Mouse (Mus musculus) embryonic facial prominence, embryonic 11.5 days (tissue): Measurements from ENCODE around the gene Pigf. TPM values are rescaled to one million over a fixed set of nuclear protein-coding genes. Genes with fewer than 3 reads are reported as not detected.
A peak's percentile ranks its signal among the peaks of the same experiment; 100 is the strongest.
"Not testable (repeated sequence)": the region's sequence is repeated elsewhere in the genome, so short reads cannot be mapped to it uniquely, and the experiment has no call there.

Experiments used
- ATAC-seq: fragments of 200-750 bp; cut with Nextera tagmentation; replicated peaks from 2 replicates; pipeline ENCODE4 v1.8.0; 2017; ENCODE audit warnings: low read depth; ENCODE audit not compliant: insufficient number of reproducible peaks, low FRiP score, low TSS enrichment
- DNase-seq: peaks from one replicate; pipeline ENCODE4 v3.0.0-alpha.2; 2015; ENCODE audit warnings: low spot score
- H3K27ac ChIP-seq: fragments of 300-500 bp; sonication (generic); replicated peaks from 2 replicates; pipeline ENCODE4 v1.5.1; 2014; ENCODE audit warnings: mild to moderate bottlenecking, low read depth, low read length, control low read depth
- H3K27me3 ChIP-seq: fragments of 300-500 bp; sonication (generic); 2 replicates; pipeline ENCODE4 v1.6.1; 2014; ENCODE audit warnings: mild to moderate bottlenecking, low read length, moderate library complexity, mixed read lengths; ENCODE audit not compliant: control insufficient read depth, insufficient read depth
- H3K36me3 ChIP-seq: fragments of 300-500 bp; sonication (generic); replicated peaks from 2 replicates; pipeline ENCODE4 v1.6.1; 2014; ENCODE audit warnings: low read depth, mild to moderate bottlenecking, low read length, moderate library complexity, mixed read lengths; ENCODE audit not compliant: control insufficient read depth, insufficient read depth
- H3K4me1 ChIP-seq: fragments of 300-500 bp; sonication (generic); 2 replicates; pipeline ENCODE4 v1.6.1; 2014; ENCODE audit warnings: low read length, mixed read lengths; ENCODE audit not compliant: control insufficient read depth, insufficient read depth
- H3K4me2 ChIP-seq: fragments of 300-500 bp; sonication (generic); 2 replicates; pipeline ENCODE4 v1.6.1; 2014; ENCODE audit warnings: low read depth, mild to moderate bottlenecking, control low read depth, low read length, moderate library complexity
- H3K4me3 ChIP-seq: fragments of 300-500 bp; sonication (generic); 2 replicates; pipeline ENCODE4 v1.5.1; 2014; ENCODE audit warnings: low read depth, low read length, control low read depth
- H3K9ac ChIP-seq: fragments of 300-500 bp; sonication (generic); replicated peaks from 2 replicates; pipeline ENCODE4 v1.6.1; 2014; ENCODE audit warnings: mild to moderate bottlenecking, control low read depth, low read length
- H3K9me3 ChIP-seq: fragments of 300-500 bp; sonication (generic); replicated peaks from 2 replicates; pipeline ENCODE4 v1.6.1; 2016; ENCODE audit warnings: mild to moderate bottlenecking, low read length, inconsistent platforms, mixed read lengths; ENCODE audit not compliant: control insufficient read depth
- WGBS: fragments of 180-500 bp; shearing (Covaris S2); extraction: QIAGEN DNeasy Blood & Tissue Kit; methylation state at CpG from one replicate; pipeline ENCODE4 v1.1.7; 2014; 5-methylcytosine and 5-hydroxymethylcytosine counted together
- polyA plus RNA-seq: library from polyadenylated mRNA; unstranded; fragments of >200 nt; fragmentation: Nextera tagmentation; extraction: Ambion mirVana; gene quantifications from 2 replicates; pipeline ENCODE4 v1.2.1, GENCODE M21; 2014

Pigf gene
- polyA plus RNA-seq, result 39.9 and 49.1 TPM in 2 replicates

DNA sequence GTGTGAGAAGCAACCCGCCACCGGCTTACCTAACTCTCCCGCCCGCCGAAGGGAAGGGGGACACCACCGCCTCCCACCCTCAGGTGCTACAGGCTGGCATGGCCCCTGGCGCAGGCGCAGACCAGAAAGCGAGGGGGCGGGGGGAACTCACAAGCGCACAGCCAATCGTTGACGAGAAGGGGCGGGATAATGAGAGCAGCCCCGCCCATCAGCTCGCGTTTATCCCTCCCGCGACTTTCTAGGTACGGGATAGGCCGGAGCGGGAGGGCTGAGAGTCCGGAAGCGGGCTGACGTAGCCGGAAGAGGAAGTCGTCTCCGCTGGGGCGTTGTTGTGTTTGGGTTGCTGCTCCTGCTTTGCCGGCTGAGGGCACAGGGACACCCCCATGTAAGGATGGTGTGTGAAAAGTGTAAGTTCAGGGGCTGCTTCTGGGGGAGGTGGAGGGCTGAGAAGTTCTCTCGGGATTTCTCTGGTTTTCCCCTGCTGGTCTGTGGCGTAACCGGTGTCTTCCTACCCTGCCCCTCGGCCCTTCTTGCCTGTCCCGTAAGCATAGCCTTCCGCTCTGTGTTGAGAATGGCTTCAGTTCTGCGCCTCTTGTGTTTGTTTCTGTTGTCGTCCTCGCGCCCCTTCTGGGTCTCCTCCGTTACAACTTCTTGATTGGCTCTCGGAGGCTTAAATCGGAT is at the start of gene Pigf, which contains the start of gene Cript:
Pigf (minus strand) TSS at position 138 of the 681 bp plus-strand sequence.
Cript (plus strand) TSS at position 282 of the 681 bp plus-strand sequence.
- ATAC-seq (peak; percentile 99), DNase-seq (peak; percentile 100)
- Histone ChIP-seq H3K27ac (no peak within 1 kb of the TSS; the same call in 1 of the 2 replicates), H3K4me3 (peak within 1 kb of the TSS; percentile 91), H3K4me1 (0 out of 2 replicates have a peak, but pooled peaks cover 2% of the 10 kb centered on the region), H3K27me3 (no peaks in the 10 kb centered on the region), H3K4me2 (peak within 1 kb of the TSS; percentile 85), H3K9ac (peak within 1 kb of the TSS; percentile 69), H3K36me3 (no peaks in the 10 kb centered on the region; the same call in 1 of the 2 replicates), H3K9me3 (no peaks in the 10 kb centered on the region)
- WGBS, result under 1% methylated on average over 43 of the region's 43 CpGs

DNA sequence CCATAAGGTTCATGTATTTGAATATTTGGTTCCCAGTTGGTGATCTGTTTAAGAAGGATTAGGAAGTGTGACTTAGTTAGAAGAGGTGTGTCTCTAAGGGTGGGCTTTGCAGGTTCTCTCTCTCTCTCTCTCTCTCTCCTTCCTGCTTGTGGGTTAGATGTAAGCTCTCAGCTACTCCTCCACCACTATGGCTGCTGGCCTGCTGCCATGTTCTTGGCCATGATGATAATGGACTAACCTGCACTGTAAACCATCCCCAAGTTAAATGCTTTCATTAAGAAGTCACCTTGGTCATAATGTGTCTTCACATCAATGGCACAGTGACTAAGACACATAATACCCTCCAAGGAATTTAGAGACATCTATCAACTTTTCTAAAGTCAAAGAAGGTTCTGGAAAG is 48.3 kb upstream of the Pigf start:
- Histone ChIP-seq H3K27ac (no peak overlapping the region), H3K9me3 (no peaks in the 10 kb centered on the region), H3K9ac (no peak overlapping the region), H3K4me2 (no peak overlapping the region), H3K27me3 (no peaks in the 10 kb centered on the region), H3K4me1 (no peaks in the 10 kb centered on the region), H3K4me3 (no peak overlapping the region), H3K36me3 (no peaks in the 10 kb centered on the region)
- no peak for ATAC-seq
- no peak for DNase-seq

DNA sequence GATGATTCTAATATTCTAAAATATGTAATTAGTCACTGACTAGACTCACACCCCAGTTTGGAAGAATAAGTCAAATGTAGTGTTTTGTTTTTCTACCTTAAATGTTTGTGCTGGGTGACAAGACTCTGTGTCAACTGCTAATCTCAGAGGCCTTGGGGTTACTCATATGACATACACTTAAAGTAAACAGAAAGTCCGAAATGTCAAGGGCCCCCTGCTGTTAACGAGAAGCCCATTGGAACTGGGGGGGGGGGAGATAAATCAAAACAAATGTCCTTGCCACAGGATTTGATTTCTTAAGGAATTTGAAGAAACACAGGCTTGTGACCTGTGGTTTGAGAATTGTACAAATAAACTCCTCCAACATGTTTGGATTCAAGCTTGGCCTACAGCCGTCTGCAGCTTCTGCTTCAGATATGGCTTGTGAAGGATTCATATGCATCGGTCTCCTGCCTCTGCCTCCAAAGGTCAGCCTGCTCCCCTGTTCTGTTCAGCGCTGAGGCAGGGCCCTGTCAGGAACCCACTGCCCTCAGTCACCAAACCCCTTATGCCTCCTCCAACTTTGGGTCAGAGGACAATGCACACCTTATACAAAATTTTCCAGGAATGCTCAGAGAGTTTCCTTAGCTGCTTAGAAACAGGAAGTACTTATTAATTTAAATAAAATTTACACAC is 47.7 kb upstream of the Pigf start:
- WGBS, result 48% methylated on average over 5 of the region's 5 CpGs
- Histone ChIP-seq H3K36me3 (no peaks in the 10 kb centered on the region), H3K9ac (no peak overlapping the region), H3K9me3 (no peaks in the 10 kb centered on the region), H3K4me1 (no peaks in the 10 kb centered on the region), H3K4me3 (no peak overlapping the region), H3K27me3 (no peaks in the 10 kb centered on the region), H3K27ac (no peak overlapping the region), H3K4me2 (no peak overlapping the region)
- ATAC-seq, result no peak
- peak; percentile 15 for DNase-seq

DNA sequence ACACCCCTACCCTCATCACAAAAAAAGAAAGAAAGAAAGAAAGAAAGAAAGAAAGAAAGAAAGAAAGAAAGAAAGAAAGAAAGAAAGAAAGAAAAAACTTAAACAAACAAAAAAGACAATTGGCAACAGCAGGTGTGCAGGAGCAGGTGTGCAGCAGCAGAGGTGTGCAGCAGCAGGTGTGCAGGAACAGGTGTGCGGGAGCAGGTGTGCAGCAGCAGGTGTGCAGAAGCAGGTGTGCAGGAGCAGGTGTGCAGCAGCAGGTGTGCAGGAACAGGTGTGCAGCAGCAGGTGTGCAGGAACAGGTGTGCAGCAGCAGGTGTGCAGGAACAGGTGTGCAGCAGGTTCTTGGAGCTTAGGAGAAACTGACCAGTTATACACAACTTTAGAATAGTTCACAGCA is 47.0 kb upstream of the Pigf start:
- H3K4me3 ChIP-seq, H3K4me1 ChIP-seq, H3K36me3 ChIP-seq, H3K27ac ChIP-seq, H3K9me3 ChIP-seq, H3K27me3 ChIP-seq, DNase-seq, ATAC-seq, H3K4me2 ChIP-seq, H3K9ac ChIP-seq: not testable (repeated sequence)
- 100% methylated on average over 1 of the region's 1 CpGs for WGBS

DNA sequence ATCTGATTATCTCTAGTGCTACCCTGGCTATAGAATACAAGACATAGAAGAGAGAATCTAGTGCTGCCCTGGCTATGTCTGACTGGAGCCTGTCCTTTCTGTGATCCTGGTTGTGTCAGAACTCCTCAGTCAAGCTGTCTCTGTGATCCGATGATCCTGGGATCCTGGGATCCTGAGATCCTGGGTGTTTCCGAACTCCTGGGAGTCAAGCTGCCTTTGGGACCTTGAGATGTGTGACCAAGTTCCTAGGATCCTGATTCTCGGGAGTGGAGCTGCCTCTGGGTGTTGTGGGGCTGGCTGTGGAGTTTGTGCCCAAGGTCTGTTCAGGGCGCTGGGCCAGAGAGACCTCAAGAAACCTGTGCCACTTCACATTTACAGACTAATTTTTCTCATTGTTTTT is 43.8 kb upstream of the Pigf start:
- WGBS, result 82% methylated on average over 4 of the region's 4 CpGs
- no peaks in the 10 kb centered on the region for H3K27me3 ChIP-seq

DNA sequence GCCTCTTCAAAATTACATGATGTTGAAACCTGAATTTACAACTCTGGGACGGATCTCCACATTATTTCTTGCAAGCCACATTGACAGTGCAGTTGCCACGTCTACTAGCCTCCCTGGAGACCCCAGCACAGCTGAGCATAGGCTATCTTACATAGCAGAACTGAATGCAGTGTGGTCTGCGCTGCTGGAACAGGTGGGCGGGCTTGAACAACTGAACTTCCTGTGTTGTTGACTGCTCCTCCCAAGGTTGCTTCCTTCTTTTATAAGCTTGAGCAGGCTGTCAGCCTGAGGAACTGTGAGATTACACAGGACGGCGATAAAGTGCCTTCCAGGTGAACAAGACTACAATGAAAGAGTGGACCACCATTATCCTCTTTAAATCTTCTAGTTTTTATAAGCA is 38.8 kb upstream of the Pigf start:
- Histone ChIP-seq H3K9ac (no peak overlapping the region), H3K4me3 (no peak overlapping the region), H3K27ac (no peak overlapping the region), H3K4me1 (no peaks in the 10 kb centered on the region), H3K9me3 (no peaks in the 10 kb centered on the region), H3K4me2 (no peak overlapping the region), H3K36me3 (no peaks in the 10 kb centered on the region), H3K27me3 (no peaks in the 10 kb centered on the region)
- DNase-seq (no peak), ATAC-seq (no peak)
- 77% methylated on average over 6 of the region's 6 CpGs for WGBS

More for the DNA sequence above, 43.8 kb upstream of the Pigf start:
- no peaks in the 10 kb centered on the region for H3K36me3 ChIP-seq
- no peak overlapping the region for H3K4me3 ChIP-seq
- no peak overlapping the region for H3K9ac ChIP-seq
- no peaks in the 10 kb centered on the region for H3K9me3 ChIP-seq
- H3K27ac ChIP-seq, result no peak overlapping the region
- no peak for ATAC-seq
- DNase-seq, result no peak
- no peaks in the 10 kb centered on the region for H3K4me1 ChIP-seq
- H3K4me2 ChIP-seq, result no peak overlapping the region

DNA sequence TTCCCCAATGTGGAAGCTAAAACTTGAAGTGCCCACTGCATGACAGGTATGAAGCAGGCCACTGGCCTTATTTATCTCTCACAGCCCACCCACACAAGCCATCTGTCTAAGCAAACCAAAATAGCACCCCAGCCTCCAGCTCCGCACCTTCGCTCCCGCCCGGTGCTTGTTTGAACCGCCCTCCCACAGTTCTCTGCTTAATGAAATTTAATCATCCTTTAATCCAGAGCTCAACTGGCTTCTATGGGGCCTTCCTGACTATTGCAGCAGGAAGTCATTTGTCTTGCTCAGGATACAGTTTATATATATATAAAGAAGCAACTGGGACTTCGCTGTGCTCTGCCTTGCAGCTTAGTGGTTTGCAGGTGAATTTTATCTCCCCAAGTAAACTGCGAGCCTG is 38.3 kb upstream of the Pigf start:
- no peak overlapping the region for H3K4me2 ChIP-seq
- H3K27ac ChIP-seq, result no peak overlapping the region
- H3K27me3 ChIP-seq, result no peaks in the 10 kb centered on the region
- H3K9me3 ChIP-seq, result no peaks in the 10 kb centered on the region
- H3K4me3 ChIP-seq, result no peak overlapping the region
- no peaks in the 10 kb centered on the region for H3K4me1 ChIP-seq
- H3K9ac ChIP-seq, result no peak overlapping the region
- 84% methylated on average over 7 of the region's 7 CpGs for whole genome bisulfite sequencing
- DNase-seq (no peak), ATAC-seq (no peak)
- H3K36me3 ChIP-seq, result no peaks in the 10 kb centered on the region

DNA sequence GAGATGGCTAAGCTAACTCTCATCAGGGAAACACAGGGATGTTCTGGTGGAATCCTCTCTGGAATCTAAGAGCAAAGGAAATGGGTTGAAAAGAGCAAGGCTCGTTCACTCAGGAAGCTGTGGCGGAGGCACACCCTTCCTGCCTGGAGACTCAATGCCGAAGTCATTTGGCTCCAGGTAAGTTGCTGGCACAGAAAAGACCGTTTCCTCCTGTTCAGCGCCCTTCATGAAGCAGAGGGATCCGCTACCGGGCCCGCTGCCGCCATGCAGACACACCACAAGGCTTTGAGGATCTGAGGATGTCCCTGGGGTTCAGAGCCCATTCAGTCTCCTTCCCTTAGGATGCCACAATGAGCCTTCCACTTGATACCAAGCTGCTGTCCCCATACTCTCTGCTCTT is 37.4 kb upstream of the Pigf start:
- no peak overlapping the region for H3K9ac ChIP-seq
- no peaks in the 10 kb centered on the region for H3K27me3 ChIP-seq
- no peaks in the 10 kb centered on the region for H3K4me1 ChIP-seq
- no peak overlapping the region for H3K4me2 ChIP-seq
- no peaks in the 10 kb centered on the region for H3K9me3 ChIP-seq
- ATAC-seq, result no peak
- DNase-seq, result no peak
- H3K4me3 ChIP-seq, result no peak overlapping the region
- H3K27ac ChIP-seq, result no peak overlapping the region
- 84% methylated on average over 9 of the region's 9 CpGs for WGBS
- no peaks in the 10 kb centered on the region for H3K36me3 ChIP-seq
